Mouse (Mus musculus): ENCODE measurements around the gene Ces1c. TPM values are rescaled to one million over a fixed set of nuclear protein-coding genes. Genes with fewer than 3 reads are reported as not detected.

Ces1c gene
- polyA plus RNA-seq, 1 experiment from 2014 or later = not detected

GRCm38 (mm10) chr8:93122005-93122404, 9.1 kb downstream of the Ces1c start:
- WGBS = 88% methylated on average over 1 of the region's 1 CpGs
- ATAC-seq (ENCODE audit: insufficient number of reproducible peaks, low FRiP score, low TSS enrichment, low read depth) = no peak
- H3K27ac ChIP-seq (replicated peaks) = no peak overlapping the region

GRCm38 (mm10) chr8:93095376-93095775, 35.7 kb downstream of the Ces1c start:
- Histone ChIP-seq H3K27ac (replicated peaks) (no peak overlapping the region), H3K4me1 (no peaks in the 10 kb centered on the region), H3K9me3 (replicated peaks) (no peaks in the 10 kb centered on the region), H3K9ac (no peak overlapping the region), H3K4me2 (replicated peaks) (no peak overlapping the region), H3K4me3 (replicated peaks) (no peak overlapping the region), H3K27me3 (no peaks in the 10 kb centered on the region), H3K36me3 (no peaks in the 10 kb centered on the region)
- no peak for ATAC-seq (ENCODE audit: insufficient number of reproducible peaks, low FRiP score, low TSS enrichment, low read depth)

More at GRCm38 (mm10) chr8:93122005-93122404, 9.1 kb downstream of the Ces1c start:
- H3K27me3 ChIP-seq = no peaks in the 10 kb centered on the region
- no peak overlapping the region for H3K9ac ChIP-seq
- H3K9me3 ChIP-seq (replicated peaks) = no peaks in the 10 kb centered on the region
- no peak overlapping the region for H3K4me3 ChIP-seq (replicated peaks)
- H3K4me2 ChIP-seq (replicated peaks) = no peak overlapping the region
- H3K4me1 ChIP-seq = no peaks in the 10 kb centered on the region
- no peaks in the 10 kb centered on the region for H3K36me3 ChIP-seq

- H3K27ac ChIP-seq (replicated peaks) = no peak overlapping the region
- H3K9ac ChIP-seq = no peak overlapping the region
- H3K36me3 ChIP-seq = no peaks in the 10 kb centered on the region
- ATAC-seq (ENCODE audit: insufficient number of reproducible peaks, low FRiP score, low TSS enrichment, low read depth) = no peak
- WGBS = 49% methylated on average over 1 of the region's 1 CpGs
- no peaks in the 10 kb centered on the region for H3K27me3 ChIP-seq
- no peaks in the 10 kb centered on the region for H3K9me3 ChIP-seq (replicated peaks)
- no peak overlapping the region for H3K4me2 ChIP-seq (replicated peaks)
- 0 out of 2 replicates have a peak, but pooled peaks cover 2% of the 10 kb centered on the region for H3K4me1 ChIP-seq
- H3K4me3 ChIP-seq (replicated peaks) = no peak overlapping the region
Observed at GRCm38 (mm10) chr8:93091324-93091723, 39.8 kb downstream of the Ces1c start.

GRCm38 (mm10) chr8:93088686-93089122, 42.4 kb downstream of the Ces1c start:
- Histone ChIP-seq H3K4me1 (0 out of 2 replicates have a peak, but pooled peaks cover 2% of the 10 kb centered on the region), H3K4me3 (replicated peaks) (no peak overlapping the region), H3K36me3 (no peaks in the 10 kb centered on the region), H3K4me2 (replicated peaks) (0 out of 2 replicates have a peak overlapping the region, but pooled peaks have one; percentile 4), H3K27me3 (no peaks in the 10 kb centered on the region), H3K9ac (no peak overlapping the region), H3K27ac (replicated peaks) (no peak overlapping the region), H3K9me3 (replicated peaks) (no peaks in the 10 kb centered on the region)
- peak; percentile 82 for ATAC-seq (ENCODE audit: insufficient number of reproducible peaks, low FRiP score, low TSS enrichment, low read depth)
- 1% methylated on average over 2 of the region's 2 CpGs for WGBS

- Histone ChIP-seq H3K9ac (no peak overlapping the region), H3K36me3 (no peaks in the 10 kb centered on the region), H3K4me1 (0 out of 2 replicates have a peak, but pooled peaks cover 2% of the 10 kb centered on the region), H3K4me2 (replicated peaks) (0 out of 2 replicates have a peak overlapping the region, but pooled peaks have one; percentile 7), H3K27me3 (no peaks in the 10 kb centered on the region), H3K27ac (replicated peaks) (no peak overlapping the region), H3K9me3 (replicated peaks) (no peaks in the 10 kb centered on the region), H3K4me3 (replicated peaks) (no peak overlapping the region)
- no peak for ATAC-seq (ENCODE audit: insufficient number of reproducible peaks, low FRiP score, low TSS enrichment, low read depth)
- 14% methylated on average over 7 of the region's 7 CpGs for whole genome bisulfite sequencing
Observed at GRCm38 (mm10) chr8:93088193-93088592, 42.9 kb downstream of the Ces1c start.

- no peaks in the 10 kb centered on the region for H3K27me3 ChIP-seq
- ATAC-seq (ENCODE audit: insufficient number of reproducible peaks, low FRiP score, low TSS enrichment, low read depth) = no peak
- H3K4me1 ChIP-seq = no peaks in the 10 kb centered on the region
- no peak within 1 kb of the TSS for H3K4me3 ChIP-seq (replicated peaks)
- no peak within 1 kb of the TSS for H3K4me2 ChIP-seq (replicated peaks)
- H3K9ac ChIP-seq = no peak within 1 kb of the TSS
- WGBS = 61% methylated on average over 2 of the region's 2 CpGs
- no peak within 1 kb of the TSS for H3K27ac ChIP-seq (replicated peaks)
- H3K9me3 ChIP-seq (replicated peaks) = no peaks in the 10 kb centered on the region
- no peaks in the 10 kb centered on the region for H3K36me3 ChIP-seq
Observed at GRCm38 (mm10) chr8:93079887-93080286, 51.2 kb downstream of the Ces1c start, which contains the start of gene Ces1b. Gene Ces1b (minus strand): TSS chr8:93080017.

GRCm38 (mm10) chr8:93075251-93075650, 55.8 kb downstream of the Ces1c start:
- WGBS = 85% methylated on average over 4 of the region's 4 CpGs

GRCm38 (mm10) chr8:93063416-93064117, 67.5 kb downstream of the Ces1c start:
- H3K27ac ChIP-seq (replicated peaks) = no peak overlapping the region
- H3K4me1 ChIP-seq = no peaks in the 10 kb centered on the region
- no peaks in the 10 kb centered on the region for H3K9me3 ChIP-seq (replicated peaks)
- ATAC-seq (ENCODE audit: insufficient number of reproducible peaks, low FRiP score, low TSS enrichment, low read depth) = no peak
- 73% methylated on average over 3 of the region's 3 CpGs for WGBS
- H3K4me2 ChIP-seq (replicated peaks) = no peak overlapping the region
- no peak overlapping the region for H3K4me3 ChIP-seq (replicated peaks)
- no peak overlapping the region for H3K9ac ChIP-seq
- no peaks in the 10 kb centered on the region for H3K27me3 ChIP-seq
- no peaks in the 10 kb centered on the region for H3K36me3 ChIP-seq

More at GRCm38 (mm10) chr8:93075251-93075650, 55.8 kb downstream of the Ces1c start:
- Histone ChIP-seq H3K27ac (replicated peaks) (no peak overlapping the region), H3K4me3 (replicated peaks) (no peak overlapping the region), H3K9ac (no peak overlapping the region), H3K27me3 (no peaks in the 10 kb centered on the region), H3K36me3 (no peaks in the 10 kb centered on the region), H3K9me3 (replicated peaks) (no peaks in the 10 kb centered on the region), H3K4me1 (no peaks in the 10 kb centered on the region), H3K4me2 (replicated peaks) (no peak overlapping the region)
- ATAC-seq (ENCODE audit: insufficient number of reproducible peaks, low FRiP score, low TSS enrichment, low read depth) = no peak

GRCm38 (mm10) chr8:93059185-93059584, 71.9 kb downstream of the Ces1c start:
- H3K27ac ChIP-seq (replicated peaks) = no peak overlapping the region
- H3K9me3 ChIP-seq (replicated peaks) = no peaks in the 10 kb centered on the region
- H3K4me2 ChIP-seq (replicated peaks) = no peak overlapping the region
- no peaks in the 10 kb centered on the region for H3K27me3 ChIP-seq
- ATAC-seq (ENCODE audit: insufficient number of reproducible peaks, low FRiP score, low TSS enrichment, low read depth) = no peak
- H3K9ac ChIP-seq = no peak overlapping the region
- no peak overlapping the region for H3K4me3 ChIP-seq (replicated peaks)
- no peaks in the 10 kb centered on the region for H3K36me3 ChIP-seq
- H3K4me1 ChIP-seq = no peaks in the 10 kb centered on the region
- WGBS = 11% methylated on average over 2 of the region's 2 CpGs

- Histone ChIP-seq H3K36me3 (no peaks in the 10 kb centered on the region), H3K27ac (replicated peaks) (no peak overlapping the region), H3K27me3 (no peaks in the 10 kb centered on the region), H3K4me3 (replicated peaks) (no peak overlapping the region), H3K4me1 (no peaks in the 10 kb centered on the region), H3K9ac (no peak overlapping the region), H3K9me3 (replicated peaks) (no peaks in the 10 kb centered on the region), H3K4me2 (replicated peaks) (no peak overlapping the region)
- WGBS = 42% methylated on average over 2 of the region's 2 CpGs
- no peak for ATAC-seq (ENCODE audit: insufficient number of reproducible peaks, low FRiP score, low TSS enrichment, low read depth)
Observed at GRCm38 (mm10) chr8:93055238-93055637, 75.8 kb downstream of the Ces1c start.
